Mouse (Mus musculus): ENCODE data around the gene Zfp131. TPM values are rescaled to one million over a fixed set of nuclear protein-coding genes. Genes with fewer than 3 reads are reported as not detected.
A peak's percentile ranks its signal among the peaks of the same experiment; 100 is the strongest.

Gene Zfp131
- total RNA-seq, 2 experiments from 2014 or later: 60.7 to 62.1 TPM

GRCm38 (mm10) chr13:119755681-119756471 lies 34.8 kb downstream of the Zfp131 start, which contains the start of gene Nim1k:
Gene Nim1k (minus strand): TSS chr13:119755882.
- ATAC-seq (replicated peaks; ENCODE audit: low FRiP score, low TSS enrichment, poor library complexity, severe bottlenecking): peak; percentile 69

- ATAC-seq (replicated peaks; ENCODE audit: low FRiP score, low TSS enrichment, poor library complexity, severe bottlenecking): peak; percentile 78
Observed at GRCm38 (mm10) chr13:119755141-119755547, 35.5 kb downstream of the Zfp131 start.

DNA sequence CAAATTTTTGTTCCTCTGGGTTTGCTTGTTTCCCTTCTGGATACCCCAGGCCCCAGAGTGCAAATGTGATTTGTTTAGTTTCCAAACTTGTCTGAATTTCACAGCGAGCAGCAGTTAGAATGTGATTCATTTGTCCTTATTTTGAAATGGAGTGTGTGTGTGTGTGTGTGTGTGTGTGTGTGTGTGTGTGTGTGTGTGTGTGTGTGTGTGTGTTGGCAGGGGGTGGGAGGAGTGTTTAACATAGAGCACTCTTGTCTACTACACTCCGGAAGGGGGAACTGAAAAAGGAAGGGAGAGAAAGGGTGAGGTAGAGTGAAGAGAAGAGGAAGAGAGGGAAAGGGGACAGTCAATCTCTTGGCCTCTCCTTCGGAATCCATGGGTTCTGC lies 36.1 kb downstream of the Zfp131 start:
- ATAC-seq (replicated peaks; ENCODE audit: low FRiP score, low TSS enrichment, poor library complexity, severe bottlenecking): no peak

DNA sequence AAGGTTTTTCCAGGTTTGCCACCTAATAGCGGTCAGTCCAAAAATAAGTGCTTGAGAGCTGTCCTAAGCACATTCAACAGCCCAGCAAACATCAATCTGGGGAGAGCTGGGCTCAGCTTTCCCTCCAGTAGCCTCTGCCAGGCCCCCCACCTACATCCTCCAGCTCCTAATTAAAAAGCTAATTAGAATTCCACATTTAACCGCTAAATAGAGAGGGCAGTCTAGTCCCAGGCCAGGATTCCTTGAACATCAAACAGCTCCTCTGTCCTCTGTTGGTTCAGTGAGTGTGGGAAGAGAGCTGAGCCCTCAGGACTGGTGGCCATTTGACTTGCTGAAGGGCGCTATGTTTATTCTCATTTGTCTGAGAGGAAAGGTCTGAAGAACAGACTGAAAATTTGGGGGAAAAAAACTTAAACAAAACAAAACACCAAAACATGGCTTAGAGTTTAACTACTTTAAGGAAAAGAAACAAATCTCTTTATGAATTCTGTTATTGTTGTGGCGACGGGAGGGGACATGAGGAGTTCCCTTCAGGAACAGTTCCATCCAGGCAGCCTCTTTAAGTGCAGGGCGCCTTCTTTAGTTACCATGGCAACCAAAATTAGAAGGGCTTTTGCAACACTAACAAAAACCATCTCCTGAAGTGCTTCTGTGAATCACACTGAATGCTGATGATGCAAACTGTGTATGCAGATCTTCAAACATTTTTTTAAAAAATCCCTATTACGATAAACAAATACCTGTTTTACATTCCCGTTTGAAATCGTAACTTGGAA lies 36.6 kb downstream of the Zfp131 start:
- ATAC-seq (replicated peaks; ENCODE audit: low FRiP score, low TSS enrichment, poor library complexity, severe bottlenecking): no peak

DNA sequence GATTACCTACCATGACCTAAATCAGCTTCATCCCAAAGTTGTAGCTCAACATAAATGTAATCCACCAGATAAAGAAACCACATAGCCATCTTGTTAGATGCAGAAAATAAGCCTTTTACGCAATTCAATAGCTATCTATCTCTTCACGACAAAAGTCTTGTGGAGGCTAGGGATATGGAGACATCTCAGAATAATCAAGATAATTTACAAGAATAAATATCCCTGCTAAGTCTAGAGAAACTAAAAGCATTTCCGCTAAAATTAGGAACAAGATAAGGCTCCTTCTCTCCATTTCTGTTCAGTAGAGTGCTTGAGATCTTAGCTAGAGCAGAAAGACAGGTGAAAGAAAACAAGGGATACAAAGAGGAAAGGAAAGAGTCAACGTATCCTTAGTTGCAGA lies 43.8 kb downstream of the Zfp131 start:
- no peak for ATAC-seq (replicated peaks; ENCODE audit: low FRiP score, low TSS enrichment, poor library complexity, severe bottlenecking)

GRCm38 (mm10) chr13:119743470-119743869 lies 47.2 kb downstream of the Zfp131 start:
- no peak for ATAC-seq (replicated peaks; ENCODE audit: low FRiP score, low TSS enrichment, poor library complexity, severe bottlenecking)

GRCm38 (mm10) chr13:119742711-119743415 lies 47.8 kb downstream of the Zfp131 start:
- ATAC-seq (replicated peaks; ENCODE audit: low FRiP score, low TSS enrichment, poor library complexity, severe bottlenecking): 0 out of 2 replicates have a peak, but pooled peaks have one; percentile 19

GRCm38 (mm10) chr13:119741390-119742237 lies 49.1 kb downstream of the Zfp131 start:
- peak; percentile 12; the same call in 1 of the 2 replicates for ATAC-seq (replicated peaks; ENCODE audit: low FRiP score, low TSS enrichment, poor library complexity, severe bottlenecking)

DNA sequence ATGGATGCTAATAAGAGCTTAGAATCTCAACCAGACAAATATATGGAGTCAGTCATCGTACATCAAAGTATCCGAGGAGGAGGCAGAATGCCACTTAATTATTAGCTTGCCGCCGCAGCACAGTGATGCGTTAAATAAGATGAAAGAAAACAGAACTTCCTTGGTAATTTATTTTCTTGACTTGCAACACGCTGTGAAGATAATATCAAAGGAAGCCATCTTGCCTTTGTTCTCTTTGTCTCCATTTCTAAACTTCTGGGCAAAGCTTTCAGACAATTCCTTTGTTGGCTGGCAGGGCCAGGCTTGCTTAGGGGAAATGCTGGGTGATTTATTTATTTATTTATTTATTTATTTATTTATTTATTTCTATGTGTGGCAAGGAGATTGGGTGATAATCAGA lies 59.2 kb downstream of the Zfp131 start:
- ATAC-seq (replicated peaks; ENCODE audit: low FRiP score, low TSS enrichment, poor library complexity, severe bottlenecking): no peak

DNA sequence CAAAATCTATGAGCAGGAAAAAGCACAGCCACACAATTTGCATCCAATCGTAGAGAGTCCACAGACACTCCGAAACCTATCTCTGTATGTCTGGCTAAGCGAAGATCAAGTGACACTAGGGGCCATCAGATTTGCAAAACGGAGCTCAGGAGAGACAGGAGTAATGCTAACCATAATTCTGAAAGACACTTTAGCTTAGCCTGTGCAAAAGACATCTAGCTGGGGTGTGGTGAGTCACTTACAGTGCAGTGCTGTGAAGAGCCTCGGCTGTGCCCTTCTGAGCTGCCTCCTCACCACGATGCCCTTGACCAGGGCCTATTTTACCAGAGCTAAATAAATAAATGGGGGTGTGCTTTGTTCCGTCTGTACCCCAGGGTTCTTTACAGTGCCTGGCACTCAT lies 61.3 kb downstream of the Zfp131 start:
- no peak for ATAC-seq (replicated peaks; ENCODE audit: low FRiP score, low TSS enrichment, poor library complexity, severe bottlenecking)

DNA sequence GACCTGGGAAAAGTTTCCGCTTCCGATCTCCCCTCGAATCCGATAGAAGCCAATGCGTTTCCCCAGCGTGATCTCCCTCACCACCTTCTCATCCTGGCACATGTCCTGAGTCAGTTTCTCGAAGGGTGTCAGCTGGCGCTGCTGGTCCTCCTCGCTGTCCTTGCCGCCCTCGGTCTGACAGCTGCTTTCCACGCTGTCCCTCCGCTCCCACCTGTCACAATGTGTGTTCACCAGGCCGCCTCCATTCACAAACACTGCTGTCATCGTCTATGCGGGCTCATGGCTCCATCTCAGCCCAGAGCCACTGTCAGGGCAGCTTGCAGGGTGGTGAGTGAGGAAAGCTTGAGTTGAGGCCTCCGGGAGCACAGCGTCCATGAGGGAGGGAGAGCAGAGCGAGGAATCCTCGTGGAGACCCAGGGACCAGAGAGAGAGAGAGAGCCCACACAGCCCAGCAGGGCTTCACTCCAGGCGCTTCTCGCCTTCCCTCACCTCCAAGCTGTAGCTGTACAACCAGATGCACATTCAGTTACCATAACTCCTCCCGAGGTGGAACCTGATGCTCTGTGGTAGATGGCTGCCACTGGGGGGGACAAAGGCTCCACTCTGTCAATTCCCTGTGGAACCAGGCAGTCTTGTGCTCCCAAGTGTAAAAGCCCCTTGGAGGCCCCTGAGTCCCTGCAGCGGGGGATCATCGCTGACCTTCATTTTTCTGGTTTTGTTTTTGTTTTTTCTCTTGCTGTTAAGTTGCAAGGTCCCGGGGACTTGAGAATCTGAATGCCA lies 62.9 kb downstream of the Zfp131 start:
- ATAC-seq (replicated peaks; ENCODE audit: low FRiP score, low TSS enrichment, poor library complexity, severe bottlenecking): no peak

- no peak for ATAC-seq (replicated peaks; ENCODE audit: low FRiP score, low TSS enrichment, poor library complexity, severe bottlenecking)
Observed at GRCm38 (mm10) chr13:119724541-119724940, 66.1 kb downstream of the Zfp131 start.

DNA sequence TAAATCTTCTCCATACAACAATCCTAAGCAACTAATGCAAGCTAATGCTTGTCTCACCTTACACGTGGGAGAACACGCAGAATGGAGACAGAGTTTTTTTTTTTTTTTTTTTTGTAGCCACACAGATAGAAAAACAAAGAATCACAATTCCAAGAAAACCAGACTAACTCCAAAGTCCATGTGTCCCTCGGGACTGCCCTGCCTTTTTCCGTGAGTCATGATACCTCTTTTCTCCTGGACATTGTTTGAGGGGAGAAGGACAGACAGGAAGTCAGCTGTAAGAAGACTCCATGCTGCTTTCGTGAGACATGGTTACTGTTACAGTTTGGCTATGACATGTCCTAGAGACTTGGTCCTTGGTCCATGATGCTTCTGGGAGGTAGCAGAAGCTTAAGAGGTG lies 67.3 kb downstream of the Zfp131 start:
- no peak for ATAC-seq (replicated peaks; ENCODE audit: low FRiP score, low TSS enrichment, poor library complexity, severe bottlenecking)

- no peak for ATAC-seq (replicated peaks; ENCODE audit: low FRiP score, low TSS enrichment, poor library complexity, severe bottlenecking)
Observed at GRCm38 (mm10) chr13:119722447-119722846, 68.2 kb downstream of the Zfp131 start.

DNA sequence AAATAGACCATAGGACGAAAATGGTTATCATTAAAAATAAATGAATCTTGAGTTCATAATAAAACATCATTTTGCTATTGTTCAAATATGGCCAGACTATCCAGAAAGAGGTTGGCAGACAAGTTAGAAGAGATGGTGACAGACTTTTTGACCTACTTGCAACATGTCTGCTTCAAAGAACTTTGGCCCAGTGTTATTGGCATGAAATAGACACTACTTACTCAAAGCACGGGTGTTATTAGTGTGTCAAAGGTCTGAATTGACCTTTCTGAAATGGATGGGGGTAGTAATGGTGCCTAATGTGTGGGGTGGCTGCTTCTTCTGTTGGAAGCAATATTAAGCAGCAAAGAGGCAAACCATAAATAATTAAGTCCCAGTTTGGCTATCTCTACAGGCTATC lies 74.6 kb downstream of the Zfp131 start:
- no peak for ATAC-seq (replicated peaks; ENCODE audit: low FRiP score, low TSS enrichment, poor library complexity, severe bottlenecking)

Measured in megakaryocyte-erythroid progenitor cell, adult 5-6 weeks (primary cell).